Mouse (Mus musculus): ENCODE data around the gene Lmcd1.

Gene Lmcd1

GRCm38 (mm10) chr6:112287671-112288070, 14.1 kb downstream of the Lmcd1 start:
- ATAC-seq (ENCODE audit: low TSS enrichment), result no peak

DNA sequence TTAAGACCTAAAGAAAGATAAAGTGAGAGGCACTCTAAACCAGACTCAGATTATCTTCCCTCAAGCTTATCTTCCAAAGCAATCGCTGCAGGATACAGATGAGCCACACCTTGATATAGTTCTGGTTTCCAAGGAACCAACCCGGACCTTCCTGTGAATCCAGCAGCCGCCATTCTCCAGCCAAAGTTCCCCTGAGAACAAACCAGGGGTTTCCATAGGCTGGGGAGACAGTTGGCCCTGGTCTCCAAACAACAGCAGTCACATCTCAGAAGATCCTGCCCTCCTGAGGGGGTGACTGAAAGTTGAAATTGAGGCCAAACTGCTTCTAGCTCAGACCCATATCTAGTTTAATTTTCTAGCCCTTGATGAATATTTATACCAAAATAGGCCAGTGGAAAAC, 14.7 kb downstream of the Lmcd1 start:
- ATAC-seq (ENCODE audit: low TSS enrichment), result no peak

- ATAC-seq (ENCODE audit: low TSS enrichment), result peak; percentile 54
These were observed 17.6 kb downstream of the Lmcd1 start for GRCm38 (mm10) chr6:112291146-112291545.

GRCm38 (mm10) chr6:112293320-112293719, 19.8 kb downstream of the Lmcd1 start:
- ATAC-seq (ENCODE audit: low TSS enrichment), result no peak

GRCm38 (mm10) chr6:112295269-112295668, 21.7 kb downstream of the Lmcd1 start:
- ATAC-seq (ENCODE audit: low TSS enrichment), result no peak

- no peak for ATAC-seq (ENCODE audit: low TSS enrichment)
These were observed 26.6 kb downstream of the Lmcd1 start for GRCm38 (mm10) chr6:112300146-112300545.

DNA sequence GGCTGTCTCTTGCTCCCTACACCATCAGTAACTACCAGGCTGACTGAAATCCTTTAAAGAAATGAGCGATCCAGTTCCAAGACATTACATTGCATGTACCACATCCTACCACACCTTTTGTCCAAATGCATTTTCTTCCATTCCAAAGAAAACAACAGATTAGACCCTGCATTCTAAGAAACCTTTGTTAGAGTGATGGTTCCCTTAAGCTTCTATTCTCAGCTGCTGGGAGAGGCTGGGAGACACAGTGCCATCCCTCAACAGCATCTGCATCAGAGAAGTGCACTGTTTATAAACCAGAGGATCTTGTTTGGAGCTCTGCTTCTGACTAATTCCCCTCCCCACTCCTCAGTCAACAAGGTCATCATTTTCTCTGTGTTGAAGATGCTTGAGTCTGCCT, 27.1 kb downstream of the Lmcd1 start:
- ATAC-seq (ENCODE audit: low TSS enrichment), result no peak

DNA sequence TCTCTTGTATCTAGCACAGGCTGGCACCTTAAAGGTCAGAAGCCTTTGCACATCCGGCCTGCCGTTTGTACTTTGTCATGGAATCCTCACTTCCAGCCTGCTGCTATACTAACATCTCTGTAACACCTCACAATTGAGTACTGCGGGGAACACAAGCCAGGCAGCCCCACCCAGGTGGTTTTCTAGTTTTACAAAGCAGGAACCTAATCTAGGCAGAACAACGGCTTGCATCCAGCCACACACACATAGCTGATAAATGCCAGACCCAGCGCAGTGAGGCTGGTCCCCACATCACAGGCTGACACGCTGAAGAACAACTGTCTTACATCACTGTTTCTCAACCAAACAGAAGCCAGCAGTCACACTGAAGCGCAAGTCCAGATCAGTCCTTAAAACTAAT, 28.7 kb downstream of the Lmcd1 start:
- ATAC-seq (ENCODE audit: low TSS enrichment), result no peak

DNA sequence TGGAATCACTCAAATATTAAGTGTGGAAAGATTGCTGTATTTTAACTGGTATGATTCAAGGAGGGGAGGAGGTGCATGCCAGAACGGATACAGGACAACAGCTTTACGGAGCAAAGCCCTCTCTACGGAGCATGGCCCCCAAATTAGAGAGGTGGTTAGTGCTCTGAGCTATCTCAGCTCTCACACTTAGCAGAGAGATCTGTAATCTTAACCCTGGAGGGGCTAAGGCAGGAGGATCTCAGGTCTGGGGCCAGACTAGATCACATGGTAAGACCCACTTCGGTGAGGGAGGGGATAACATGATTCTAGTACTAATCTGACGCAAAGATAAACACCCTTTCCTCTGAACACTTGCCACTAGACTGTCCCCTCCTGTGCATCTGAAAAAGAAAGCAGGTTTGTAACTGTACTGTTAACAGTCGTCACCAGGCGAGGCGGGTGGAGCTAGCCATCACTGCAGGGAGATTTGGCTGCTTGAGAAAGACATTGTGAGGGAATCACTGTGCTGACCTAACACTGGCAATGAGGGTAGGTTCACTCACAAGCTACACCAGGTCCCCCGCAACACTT, 29.3 kb downstream of the Lmcd1 start:
- no peak for ATAC-seq (ENCODE audit: low TSS enrichment)

- ATAC-seq (ENCODE audit: low TSS enrichment), result no peak; the same call in none of the 2 replicates
These were observed 31.2 kb downstream of the Lmcd1 start for GRCm38 (mm10) chr6:112304751-112305150.

- no peak for ATAC-seq (ENCODE audit: low TSS enrichment)
These were observed 35.9 kb downstream of the Lmcd1 start for GRCm38 (mm10) chr6:112309330-112309938.

DNA sequence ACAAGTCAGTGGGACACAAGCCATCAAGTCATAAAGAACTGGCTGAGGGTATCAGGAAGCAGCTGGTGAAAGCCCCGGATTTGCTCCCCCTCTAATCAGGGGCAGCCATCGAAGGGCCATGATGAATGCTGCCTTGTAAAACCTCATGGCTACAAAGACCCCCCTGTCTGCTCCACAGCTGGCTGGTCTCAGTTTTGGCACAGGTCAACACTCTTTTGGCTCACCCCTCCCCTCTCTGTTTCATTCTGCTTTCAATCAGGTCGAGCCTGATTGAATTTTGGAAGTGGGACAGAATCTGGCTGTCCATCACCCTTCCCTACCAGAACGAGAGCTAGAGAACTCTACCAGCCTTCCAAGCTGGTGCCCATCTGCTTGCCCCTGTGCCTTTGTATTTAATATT, 37.8 kb downstream of the Lmcd1 start:
- ATAC-seq (ENCODE audit: low TSS enrichment), result peak; percentile 57

DNA sequence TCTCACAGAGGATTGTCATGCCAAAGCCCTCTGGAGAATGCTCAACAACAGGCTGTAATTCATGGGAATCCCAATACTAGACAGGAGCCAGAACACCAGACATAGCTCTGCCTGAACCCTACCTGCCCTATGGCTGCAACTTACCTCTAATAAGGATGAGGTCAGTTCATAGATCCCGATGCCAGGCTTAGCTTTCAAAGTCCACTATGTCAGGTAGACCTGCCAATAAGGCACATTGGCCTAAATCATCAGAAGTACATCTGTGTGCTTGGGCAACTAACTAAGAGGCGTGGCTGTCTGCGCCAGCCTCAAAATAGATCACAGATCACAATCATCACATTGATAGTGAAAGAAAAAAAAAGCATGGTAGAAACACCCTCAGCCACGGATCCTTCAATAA, 45.9 kb downstream of the Lmcd1 start:
- ATAC-seq (ENCODE audit: low TSS enrichment), result no peak

GRCm38 (mm10) chr6:112320679-112321078, 47.1 kb downstream of the Lmcd1 start:
- no peak for ATAC-seq (ENCODE audit: low TSS enrichment)

- no peak for ATAC-seq (ENCODE audit: low TSS enrichment)
These were observed 49.4 kb downstream of the Lmcd1 start for GRCm38 (mm10) chr6:112322916-112323315.

DNA sequence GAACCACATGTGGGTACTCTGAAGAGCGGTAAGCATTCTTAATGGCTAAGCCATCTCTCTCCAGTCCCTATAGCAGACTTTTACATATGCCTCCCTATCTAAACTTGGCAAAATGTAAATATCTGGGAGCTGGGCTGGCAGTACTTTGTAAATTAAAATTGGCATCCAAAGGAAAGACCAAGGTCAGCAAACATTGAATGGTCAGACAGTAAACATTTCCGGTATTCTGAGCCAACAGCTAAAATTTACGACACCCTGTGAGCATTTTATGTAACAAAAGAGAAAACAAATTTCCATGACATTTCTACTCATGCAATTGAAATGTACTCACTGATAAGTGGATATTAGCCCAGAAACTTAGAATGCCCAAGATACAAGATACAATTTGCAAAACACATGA, 51.7 kb downstream of the Lmcd1 start:
- no peak for ATAC-seq (ENCODE audit: low TSS enrichment)

- ATAC-seq (ENCODE audit: low TSS enrichment), result no peak
These were observed 54.2 kb downstream of the Lmcd1 start for GRCm38 (mm10) chr6:112327793-112328192.

GRCm38 (mm10) chr6:112330520-112331222, 57.1 kb downstream of the Lmcd1 start:
- ATAC-seq (ENCODE audit: low TSS enrichment), result 0 out of 2 replicates have a peak, but pooled peaks have one; percentile 9

- no peak for ATAC-seq (ENCODE audit: low TSS enrichment)
These were observed 57.7 kb downstream of the Lmcd1 start for GRCm38 (mm10) chr6:112331223-112331598.

DNA sequence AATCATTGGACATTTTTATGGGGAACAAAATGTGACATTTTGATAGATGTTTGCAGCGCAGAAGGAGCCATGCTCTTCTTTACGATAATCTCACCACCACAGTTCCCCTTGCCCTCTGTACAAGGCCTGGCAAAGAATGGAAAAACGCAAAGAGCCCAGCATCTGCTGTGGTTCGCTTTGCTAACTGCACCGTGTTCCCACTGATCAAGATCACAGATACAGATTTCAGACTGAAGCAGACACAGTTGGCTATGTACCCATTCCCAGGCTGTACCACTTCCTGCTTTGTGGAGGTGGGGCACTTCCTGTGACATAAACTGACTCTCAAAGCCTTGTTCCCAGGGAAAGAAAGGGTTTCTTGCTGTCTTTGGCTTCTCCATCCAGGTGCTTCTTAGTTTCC, 60.4 kb downstream of the Lmcd1 start:
- ATAC-seq (ENCODE audit: low TSS enrichment), result no peak

DNA sequence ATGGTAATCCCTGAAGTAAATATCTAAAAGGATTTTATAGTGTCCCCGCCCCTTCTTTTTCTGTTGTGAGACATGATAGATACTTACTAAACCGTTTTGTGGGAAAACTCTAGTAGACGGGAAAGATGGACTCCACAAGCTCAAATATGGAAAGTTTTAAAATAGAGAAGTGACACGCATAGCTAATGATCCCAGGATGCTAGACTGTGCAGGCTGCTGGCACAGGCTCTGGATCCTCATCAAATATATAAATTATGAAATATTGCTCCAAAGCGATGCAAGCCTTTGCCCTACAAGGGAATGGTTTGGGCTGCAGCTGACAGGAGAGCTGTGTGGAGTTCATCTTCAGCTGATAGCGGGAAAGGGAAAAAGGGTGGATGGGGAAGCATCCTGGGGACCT, 64.1 kb downstream of the Lmcd1 start:
- ATAC-seq (ENCODE audit: low TSS enrichment), result peak; percentile 59; the same call in 1 of the 2 replicates

- no peak for ATAC-seq (ENCODE audit: low TSS enrichment)
These were observed 65.5 kb downstream of the Lmcd1 start for GRCm38 (mm10) chr6:112339016-112339415.

- ATAC-seq (ENCODE audit: low TSS enrichment), result no peak
These were observed 76.9 kb downstream of the Lmcd1 start for GRCm38 (mm10) chr6:112350452-112350851.
